Mouse (Mus musculus) testis, adult 2 months (tissue): ENCODE data around the gene Gm20696. TPM values are rescaled to one million over a fixed set of nuclear protein-coding genes. Genes with fewer than 3 reads are reported as not detected.
A peak's percentile ranks its signal among the peaks of the same experiment; 100 is the strongest.

Experiments
- H3K27ac ChIP-seq: fragments of 200-500 bp; 2 replicates; pipeline ENCODE4 v1.5.1; 2012; ENCODE audit warnings: low read depth, low read length; ENCODE audit not compliant: control insufficient read depth, insufficient read depth
- H3K27me3 ChIP-seq: fragments of 200-500 bp; 2 replicates; pipeline ENCODE4 v1.6.1; 2012; ENCODE audit warnings: mild to moderate bottlenecking, low read length, moderate library complexity; ENCODE audit not compliant: control insufficient read depth, insufficient read depth
- H3K36me3 ChIP-seq: fragments of 200-500 bp; 2 replicates; pipeline ENCODE4 v1.6.1; 2012; ENCODE audit warnings: mild to moderate bottlenecking, low read length; ENCODE audit not compliant: control insufficient read depth, insufficient read depth
- H3K4me1 ChIP-seq: fragments of 200-500 bp; 2 replicates; pipeline ENCODE4 v1.6.1; 2012; ENCODE audit warnings: low read length; ENCODE audit not compliant: control insufficient read depth, insufficient read depth
- H3K4me3 ChIP-seq: fragments of 200-500 bp; 2 replicates; pipeline ENCODE4 v1.5.1; 2012; ENCODE audit warnings: low read depth, mild to moderate bottlenecking, low read length, moderate library complexity, mixed read lengths; ENCODE audit not compliant: control insufficient read depth
- CTCF ChIP-seq: fragments of 200-500 bp; IDR thresholded peaks from 2 replicates; pipeline ENCODE4 v1.5.1; 2012; ENCODE audit warnings: low read depth, mild to moderate bottlenecking, inconsistent platforms, low read length, moderate library complexity; ENCODE audit not compliant: control insufficient read depth, insufficient read depth, insufficient replicate concordance
- POLR2A ChIP-seq: fragments of 200-500 bp; IDR thresholded peaks from 2 replicates; pipeline ENCODE4 v1.6.1; 2012; ENCODE audit warnings: low read depth, mild to moderate bottlenecking, inconsistent platforms, low read length, moderate library complexity; ENCODE audit not compliant: control insufficient read depth
- polyA plus RNA-seq: library from polyadenylated mRNA; depleted of rRNA; stranded (reverse); fragments of >200 nt; gene quantifications from 2 replicates; pipeline ENCODE4 v1.2.3, GENCODE M21; 2012

Gene Gm20696
- polyA plus RNA-seq, 1 experiment = 0.02 TPM

GRCm38 (mm10) chr6:99671768-99672167 is 5.2 kb upstream of the Gm20696 start:
- Histone ChIP-seq H3K4me3 (no peak overlapping the region), H3K27ac (no peak overlapping the region), H3K4me1 (peaks cover 3% of the 10 kb centered on the region), H3K27me3 (no peaks in the 10 kb centered on the region), H3K36me3 (no peaks in the 10 kb centered on the region)
- no peak for TF ChIP-seq CTCF
- no peak for TF ChIP-seq POLR2A

GRCm38 (mm10) chr6:99670481-99671119 is 4.0 kb upstream of the Gm20696 start:
- peak; percentile 52; the same call in 1 of the 2 replicates for TF ChIP-seq CTCF
- TF ChIP-seq POLR2A = no peak
- Histone ChIP-seq H3K27me3 (no peaks in the 10 kb centered on the region), H3K4me1 (peaks cover 4% of the 10 kb centered on the region), H3K36me3 (no peaks in the 10 kb centered on the region), H3K27ac (no peak overlapping the region), H3K4me3 (no peak overlapping the region)

- no peak overlapping the region for H3K4me3 ChIP-seq
- H3K27me3 ChIP-seq = no peaks in the 10 kb centered on the region
- no peaks in the 10 kb centered on the region for H3K36me3 ChIP-seq
- TF ChIP-seq CTCF = no peak
- no peak for TF ChIP-seq POLR2A
- no peak overlapping the region for H3K27ac ChIP-seq
- H3K4me1 ChIP-seq = peaks cover 4% of the 10 kb centered on the region
These were observed 3.1 kb upstream of the Gm20696 start for GRCm38 (mm10) chr6:99669481-99670325.

GRCm38 (mm10) chr6:99667290-99667689 is 693 bp upstream of the Gm20696 start:
- peaks cover 4% of the 10 kb centered on the region for H3K4me1 ChIP-seq
- TF ChIP-seq CTCF (no peak), POLR2A (no peak)
- no peaks in the 10 kb centered on the region for H3K36me3 ChIP-seq
- no peaks in the 10 kb centered on the region for H3K27me3 ChIP-seq
- H3K27ac ChIP-seq = no peak overlapping the region
- H3K4me3 ChIP-seq = peak overlapping the region; percentile 83

- Histone ChIP-seq H3K27me3 (no peaks in the 10 kb centered on the region), H3K27ac (no peak overlapping the region), H3K36me3 (no peaks in the 10 kb centered on the region), H3K4me3 (peak overlapping the region; percentile 88), H3K4me1 (peaks cover 4% of the 10 kb centered on the region)
- TF ChIP-seq POLR2A (no peak), CTCF (no peak)
These were observed 910 bp downstream of the Gm20696 start for GRCm38 (mm10) chr6:99665457-99666317.

GRCm38 (mm10) chr6:99663232-99663631 is 3.4 kb downstream of the Gm20696 start:
- peaks cover 4% of the 10 kb centered on the region for H3K4me1 ChIP-seq

More at GRCm38 (mm10) chr6:99663232-99663631, 3.4 kb downstream of the Gm20696 start:
- Histone ChIP-seq H3K36me3 (no peaks in the 10 kb centered on the region), H3K4me3 (no peak overlapping the region), H3K27me3 (no peaks in the 10 kb centered on the region), H3K27ac (no peak overlapping the region)
- no peak for TF ChIP-seq POLR2A
- TF ChIP-seq CTCF = no peak
